Mouse (Mus musculus) brain, embryonic 14.5 days (tissue): Measurements from ENCODE around the gene Gm4787.

Source experiments
- CTCF ChIP-seq: fragments of 200-500 bp; IDR thresholded peaks from 2 replicates; pipeline ENCODE4 v1.5.1; 2012; ENCODE audit warnings: inconsistent platforms, mild to moderate bottlenecking, moderate library complexity, borderline replicate concordance; ENCODE audit not compliant: insufficient read depth, insufficient read length; ENCODE audit errors: extremely low read depth
- POLR2A ChIP-seq: fragments of 200-500 bp; IDR thresholded peaks from 2 replicates; pipeline ENCODE4 v1.6.1; 2012; ENCODE audit warnings: mild to moderate bottlenecking, inconsistent platforms, borderline replicate concordance; ENCODE audit not compliant: poor library complexity, insufficient read depth, insufficient read length, severe bottlenecking; ENCODE audit errors: extremely low read depth

DNA sequence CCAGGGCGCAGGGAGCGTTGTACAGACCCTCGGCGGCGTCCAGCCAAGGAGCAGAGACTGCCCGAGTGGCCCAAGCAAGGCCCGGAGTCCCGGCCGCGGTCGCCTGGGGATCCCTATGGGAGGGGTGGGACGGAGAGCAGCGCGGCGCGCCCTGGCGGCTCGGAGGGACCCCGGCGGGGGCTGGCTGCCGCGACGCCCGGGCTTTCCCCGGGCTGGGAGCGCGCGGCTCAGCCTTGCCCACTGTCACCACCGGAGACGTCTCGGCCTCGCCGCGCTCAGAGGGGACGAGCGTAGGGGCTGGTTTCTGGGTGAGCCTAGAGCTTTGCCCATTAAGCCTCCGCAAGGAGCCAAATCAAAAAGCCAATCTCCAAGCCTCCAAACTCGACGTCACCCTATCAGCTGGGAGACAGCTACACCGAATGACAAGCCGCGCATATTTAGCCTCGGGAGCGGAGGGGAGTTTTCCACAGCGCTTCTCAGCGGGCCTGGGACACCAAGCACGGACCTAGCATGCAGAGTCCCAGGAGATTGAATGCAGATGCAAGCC, 46.3 kb downstream of the Gm4787 start, which contains the start of gene Slc8a3:
- TF ChIP-seq CTCF (no peak), POLR2A (0 out of 2 replicates have a peak, but pooled peaks have one; percentile 13)
